Mouse (Mus musculus) myocyte (in vitro differentiated cells): ENCODE measurements around the gene Sall1.

Source experiments
- E2F4 ChIP-seq: IDR thresholded peaks from one replicate; pipeline ENCODE4 v1.6.1; 2011; ENCODE audit warnings: mild to moderate bottlenecking, control low read depth, moderate library complexity; ENCODE audit not compliant: insufficient read depth
- MAX ChIP-seq: IDR thresholded peaks from one replicate; pipeline ENCODE4 v1.6.1; 2011; ENCODE audit warnings: low read depth, mild to moderate bottlenecking, control low read depth
- MYOD1 ChIP-seq, 3 experiments: IDR thresholded peaks; one replicate each; pipeline ENCODE4 v1.6.1; 2011; ENCODE audit warnings: control low read depth in 2 of 3, low read depth in 2 of 3, mild to moderate bottlenecking in 2 of 3, moderate library complexity in 1 of 3; ENCODE audit not compliant: insufficient read length in 2 of 3, control insufficient read depth in 1 of 3
- MYOG ChIP-seq, 3 experiments: IDR thresholded peaks; one replicate each; pipeline ENCODE4 v1.6.1; 2011; ENCODE audit warnings: control low read depth in 2 of 3, low read depth in 2 of 3, mild to moderate bottlenecking in 2 of 3; ENCODE audit not compliant: insufficient read length in 2 of 3, control insufficient read depth in 1 of 3, insufficient read depth in 1 of 3
- POLR2A ChIP-seq: IDR thresholded peaks from one replicate; pipeline ENCODE4 v1.6.1; 2011; ENCODE audit warnings: low read depth, mild to moderate bottlenecking, control low read depth, moderate library complexity; ENCODE audit not compliant: insufficient read length
- POLR2AphosphoS2 ChIP-seq: IDR thresholded peaks from one replicate; pipeline ENCODE4 v1.6.1; 2011; ENCODE audit warnings: low read depth, control low read depth; ENCODE audit not compliant: insufficient read length
- TCF12 ChIP-seq: IDR thresholded peaks from one replicate; pipeline ENCODE4 v1.6.1; 2011; ENCODE audit warnings: mild to moderate bottlenecking, control low read depth; ENCODE audit not compliant: poor library complexity, insufficient read depth, severe bottlenecking

GRCm38 (mm10) chr8:88983468-88983867 lies 60.5 kb downstream of the Sall1 start:
- TF ChIP-seq E2F4: no peak
- TF ChIP-seq POLR2AphosphoS2: no peak
- no peak for TF ChIP-seq MYOG (IDR thresholded peaks at IDR 0.05; ENCODE audit: control insufficient read depth in 1 of 3, insufficient read depth in 1 of 3, insufficient read length in 2 of 3, low read depth in 2 of 3)
- TF ChIP-seq TCF12: no peak
- no peak for TF ChIP-seq POLR2A
- TF ChIP-seq MAX: no peak
- TF ChIP-seq MYOD1 (IDR thresholded peaks at IDR 0.05; ENCODE audit: control insufficient read depth in 1 of 3, insufficient read length in 2 of 3, low read depth in 2 of 3): no peak
